Mouse (Mus musculus) bone marrow, adult 2 months (tissue): ENCODE data around the gene Umodl1.

Experiments used
- CTCF ChIP-seq: fragments of 200-500 bp; IDR thresholded peaks from 2 replicates; pipeline ENCODE4 v1.5.1; 2011; ENCODE audit warnings: low read length, control low read depth; ENCODE audit not compliant: control insufficient read depth, insufficient read depth
- POLR2A ChIP-seq: fragments of 200-500 bp; IDR thresholded peaks from 2 replicates; pipeline ENCODE4 v1.6.1; 2011; ENCODE audit warnings: low read depth, mild to moderate bottlenecking, control low read depth, low read length, borderline replicate concordance; ENCODE audit not compliant: control insufficient read depth

- TF ChIP-seq CTCF (no peak), POLR2A (no peak)
These were observed 83.9 kb downstream of the Umodl1 start for GRCm38 (mm10) chr17:31038381-31038780.
